Mouse (Mus musculus) stomach, embryonic 14.5 days (tissue): ENCODE measurements around the gene Fbxo11. TPM values are rescaled to one million over a fixed set of nuclear protein-coding genes. Genes with fewer than 3 reads are reported as not detected.
"Not testable (repeated sequence)": the region's sequence is repeated elsewhere in the genome, so short reads cannot be mapped to it uniquely, and the experiment has no call there.

ENCODE experiments used
- ATAC-seq: fragments of 200-750 bp; cut with Nextera tagmentation; 2 replicates; pipeline ENCODE4 v1.8.0; 2017; ENCODE audit warnings: low read depth, moderate TSS enrichment; ENCODE audit not compliant: insufficient number of reproducible peaks, insufficient read depth, low FRiP score
- H3K27ac ChIP-seq: fragments of 300-500 bp; sonication (generic); 2 replicates; pipeline ENCODE4 v1.5.1; 2014; ENCODE audit warnings: mild to moderate bottlenecking, low read length, moderate library complexity, mixed read lengths
- H3K27me3 ChIP-seq: fragments of 300-500 bp; sonication (generic); 2 replicates; pipeline ENCODE4 v1.6.1; 2014; ENCODE audit warnings: low read length, control low read depth, mixed read lengths; ENCODE audit not compliant: control insufficient read depth, insufficient read depth
- H3K36me3 ChIP-seq: fragments of 300-500 bp; sonication (generic); 2 replicates; pipeline ENCODE4 v1.6.1; 2014; ENCODE audit warnings: mild to moderate bottlenecking, control low read depth, low read length, moderate library complexity, mixed read lengths; ENCODE audit not compliant: control insufficient read depth, insufficient read depth
- H3K4me1 ChIP-seq: fragments of 300-500 bp; sonication (generic); 2 replicates; pipeline ENCODE4 v1.6.1; 2014; ENCODE audit warnings: low read length, control low read depth, mixed read lengths; ENCODE audit not compliant: control insufficient read depth, insufficient read depth
- H3K4me2 ChIP-seq: fragments of 300-500 bp; sonication (generic); replicated peaks from 2 replicates; pipeline ENCODE4 v1.6.1; 2014; ENCODE audit warnings: low read depth, low read length, control low read depth
- H3K4me3 ChIP-seq: fragments of 300-500 bp; sonication (generic); 2 replicates; pipeline ENCODE4 v1.5.1; 2014; ENCODE audit warnings: low read depth, low read length, control low read depth
- H3K9ac ChIP-seq: fragments of 300-500 bp; sonication (generic); replicated peaks from 2 replicates; pipeline ENCODE4 v1.6.1; 2014; ENCODE audit warnings: low read depth, mild to moderate bottlenecking, control low read depth, low read length, moderate library complexity, mixed read lengths
- H3K9me3 ChIP-seq: fragments of 300-500 bp; sonication (generic); 2 replicates; pipeline ENCODE4 v1.6.1; 2016; ENCODE audit warnings: low read depth, low read length, control low read depth; ENCODE audit not compliant: control insufficient read depth
- WGBS: fragments of 180-500 bp; shearing (Covaris S2); extraction: QIAGEN DNeasy Blood & Tissue Kit; methylation state at CpG from one replicate; pipeline ENCODE4 v1.1.7; 2014; 5-methylcytosine and 5-hydroxymethylcytosine counted together
- polyA plus RNA-seq: library from polyadenylated mRNA; unstranded; fragments of >200 nt; fragmentation: Nextera tagmentation; extraction: Ambion mirVana; gene quantifications from 2 replicates; pipeline ENCODE4 v1.2.1, GENCODE M21; 2014

Gene Fbxo11
- polyA plus RNA-seq, 1 experiment from 2014 or later, result 24.2 TPM

DNA sequence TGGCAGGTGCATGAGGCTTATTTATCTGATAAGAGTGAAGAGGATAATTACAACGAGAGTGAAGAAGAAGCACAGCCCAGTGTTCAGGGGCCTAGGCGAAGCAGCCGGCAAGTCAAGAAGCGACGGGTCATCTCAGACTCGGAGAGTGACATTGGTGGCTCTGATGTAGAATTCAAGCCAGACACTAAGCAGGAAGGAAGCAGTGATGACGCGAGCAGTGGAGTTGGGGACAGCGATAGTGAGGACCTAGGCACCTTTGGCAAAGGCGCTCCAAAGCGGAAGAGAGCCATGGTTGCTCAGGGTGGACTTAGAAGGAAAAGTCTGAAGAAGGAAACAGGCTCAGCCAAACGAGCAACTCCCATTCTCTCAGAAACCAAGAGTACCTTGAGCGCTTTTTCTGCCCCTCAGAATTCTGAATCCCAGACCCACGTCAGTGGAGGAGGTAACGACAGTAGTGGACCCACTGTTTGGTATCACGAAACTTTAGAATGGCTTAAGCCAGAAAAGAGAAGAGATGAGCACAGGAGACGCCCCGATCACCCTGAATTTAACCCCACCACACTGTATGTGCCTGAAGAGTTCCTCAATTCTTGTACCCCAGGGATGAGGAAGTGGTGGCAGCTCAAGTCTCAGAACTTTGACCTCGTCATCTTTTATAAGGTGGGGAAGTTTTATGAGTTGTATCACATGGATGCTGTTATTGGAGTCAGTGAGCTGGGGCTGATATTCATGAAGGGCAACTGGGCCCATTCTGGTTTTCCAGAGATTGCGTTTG is 80.5 kb downstream of the Fbxo11 start:
- no peak overlapping the region for H3K4me3 ChIP-seq
- peaks cover 66% of the 10 kb centered on the region for H3K36me3 ChIP-seq
- no peaks in the 10 kb centered on the region for H3K27me3 ChIP-seq
- H3K9ac ChIP-seq, result no peak overlapping the region
- no peak for ATAC-seq
- H3K4me2 ChIP-seq, result no peak overlapping the region
- H3K9me3 ChIP-seq, result no peaks in the 10 kb centered on the region
- no peaks in the 10 kb centered on the region for H3K4me1 ChIP-seq
- H3K27ac ChIP-seq, result no peak overlapping the region
- 90% methylated on average over 20 of the region's 20 CpGs for WGBS

DNA sequence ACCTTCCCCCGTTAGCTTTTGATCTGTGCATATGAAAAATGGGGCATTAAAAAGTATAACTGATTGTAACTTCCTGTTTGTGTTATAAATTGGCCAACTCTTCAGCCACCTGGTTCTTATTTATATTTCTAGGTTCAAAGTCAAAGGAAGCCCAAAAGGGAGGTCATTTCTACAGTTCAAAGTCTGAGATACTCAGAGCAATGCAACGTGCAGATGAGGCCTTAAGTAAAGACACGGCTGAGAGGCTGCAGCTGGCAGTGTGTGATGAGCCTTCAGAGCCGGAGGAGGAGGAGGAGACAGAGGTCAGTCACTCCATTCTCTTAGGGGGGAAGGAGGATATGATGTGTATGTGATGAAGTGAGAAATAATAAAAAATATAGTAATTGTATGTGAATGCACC is 81.8 kb downstream of the Fbxo11 start:
- Histone ChIP-seq H3K9ac (no peak overlapping the region), H3K9me3 (no peaks in the 10 kb centered on the region), H3K4me2 (no peak overlapping the region), H3K4me1 (no peaks in the 10 kb centered on the region), H3K4me3 (no peak overlapping the region), H3K27ac (no peak overlapping the region), H3K27me3 (no peaks in the 10 kb centered on the region), H3K36me3 (peaks cover 53% of the 10 kb centered on the region)
- WGBS, result 51% methylated on average over 4 of the region's 4 CpGs
- no peak for ATAC-seq

DNA sequence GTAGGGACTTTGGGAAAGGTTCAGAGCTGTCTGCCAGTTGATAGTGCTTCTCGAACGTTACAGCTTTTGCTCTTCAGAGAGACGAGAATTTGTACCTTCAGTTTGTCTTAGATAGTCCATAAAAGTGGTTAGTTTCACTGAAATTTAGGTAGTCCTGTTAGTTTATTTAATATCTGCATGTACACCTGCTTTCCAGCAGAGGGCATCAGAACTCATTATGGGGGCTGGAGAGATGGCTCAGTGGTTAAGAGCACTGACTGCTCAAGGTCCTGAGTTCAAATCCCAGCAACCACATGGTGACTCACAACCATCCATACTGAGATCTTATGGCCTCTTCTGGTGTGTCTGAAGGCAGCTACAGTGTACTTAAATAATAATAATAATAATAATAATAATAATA is 83.0 kb downstream of the Fbxo11 start:
- Histone ChIP-seq H3K27ac (no peak overlapping the region), H3K36me3 (peaks cover 46% of the 10 kb centered on the region), H3K4me1 (no peaks in the 10 kb centered on the region), H3K27me3 (no peaks in the 10 kb centered on the region), H3K4me2 (no peak overlapping the region), H3K9me3 (no peaks in the 10 kb centered on the region), H3K9ac (no peak overlapping the region), H3K4me3 (no peak overlapping the region)
- WGBS, result 88% methylated on average over 3 of the region's 3 CpGs
- no peak for ATAC-seq

DNA sequence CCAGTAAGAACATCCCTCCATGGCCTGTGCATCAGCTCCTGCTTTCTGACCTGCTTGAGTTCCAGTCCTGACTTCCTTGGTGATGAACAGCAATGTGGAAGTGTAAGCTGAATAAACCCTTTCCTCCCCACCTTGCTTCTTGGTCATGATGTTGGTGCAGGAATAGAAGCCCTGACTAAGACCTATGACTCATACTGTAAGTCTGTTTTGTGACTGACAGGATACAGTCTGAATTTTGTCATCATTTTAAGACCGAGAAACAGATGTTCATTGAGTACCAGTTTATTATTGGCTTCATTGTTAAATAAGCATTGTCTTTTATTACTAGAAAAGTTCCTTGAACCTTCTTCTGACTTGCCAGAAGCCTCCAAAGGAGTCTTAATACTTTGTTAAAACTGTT is 85.4 kb downstream of the Fbxo11 start:
- not testable (repeated sequence) for H3K27me3 ChIP-seq, ATAC-seq, H3K9me3 ChIP-seq, H3K4me1 ChIP-seq, H3K9ac ChIP-seq, H3K27ac ChIP-seq, H3K4me2 ChIP-seq, H3K4me3 ChIP-seq
- 82% methylated on average over 1 of the region's 1 CpGs for WGBS
- H3K36me3 ChIP-seq, result peaks cover 31% of the 10 kb centered on the region

- peaks cover 12% of the 10 kb centered on the region; the same call in 1 of the 2 replicates for H3K36me3 ChIP-seq
- H3K4me1 ChIP-seq, H3K9ac ChIP-seq, ATAC-seq, H3K27me3 ChIP-seq, H3K4me3 ChIP-seq, H3K27ac ChIP-seq, H3K9me3 ChIP-seq, H3K4me2 ChIP-seq: not testable (repeated sequence)
- WGBS, result 89% methylated on average over 4 of the region's 4 CpGs
These were observed 88.2 kb downstream of the Fbxo11 start for GRCm38 (mm10) chr17:87976927-87977326.

DNA sequence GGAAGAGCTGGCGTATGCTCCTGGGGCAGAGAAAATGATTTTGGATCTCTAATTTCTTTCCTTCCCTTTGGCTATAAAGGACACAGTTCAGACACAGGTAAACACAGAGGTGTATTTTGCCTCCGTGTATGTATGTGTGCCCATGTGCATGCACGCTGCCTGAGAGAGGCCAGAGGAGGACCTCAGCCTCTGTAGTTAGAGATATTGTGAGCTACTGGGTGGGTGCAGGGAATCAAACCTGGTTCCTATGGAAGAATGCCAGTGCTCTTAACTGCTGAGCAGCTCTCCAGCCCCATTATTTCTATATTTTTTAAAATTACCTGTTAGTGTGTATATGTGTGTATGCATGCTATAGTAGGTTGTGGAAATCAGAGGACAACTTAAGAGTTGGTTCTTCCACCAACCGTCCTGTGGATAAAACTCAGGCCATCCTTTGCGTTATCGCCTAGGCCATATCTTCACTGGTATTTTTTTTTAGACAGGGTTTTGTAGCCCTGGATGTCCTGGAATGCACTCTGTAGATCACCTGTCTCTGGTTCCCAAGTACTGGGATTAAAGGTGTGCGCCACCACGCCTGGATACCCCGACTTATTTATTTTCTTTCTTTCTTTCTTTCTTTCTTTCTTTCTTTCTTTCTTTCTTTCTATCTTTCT is 88.8 kb downstream of the Fbxo11 start:
- Histone ChIP-seq H3K9me3 (no peaks in the 10 kb centered on the region), H3K27me3 (no peaks in the 10 kb centered on the region), H3K27ac (no peak overlapping the region), H3K36me3 (peaks cover 9% of the 10 kb centered on the region; the same call in 1 of the 2 replicates), H3K4me1 (peaks cover 3% of the 10 kb centered on the region; the same call in 1 of the 2 replicates), H3K9ac (peak overlapping the region; percentile 84), H3K4me2 (peak overlapping the region; percentile 68), H3K4me3 (peak overlapping the region; percentile 96)
- no peak for ATAC-seq
- WGBS, result 64% methylated on average over 9 of the region's 9 CpGs

GRCm38 (mm10) chr17:87975229-87975853 is 89.8 kb downstream of the Fbxo11 start:
- Histone ChIP-seq H3K9ac (peak overlapping the region; percentile 84), H3K27ac (peak overlapping the region; percentile 91), H3K9me3 (no peaks in the 10 kb centered on the region), H3K4me3 (peak overlapping the region; percentile 96), H3K4me1 (peaks cover 3% of the 10 kb centered on the region; the same call in 1 of the 2 replicates), H3K27me3 (no peaks in the 10 kb centered on the region), H3K4me2 (peak overlapping the region; percentile 68), H3K36me3 (peaks cover 4% of the 10 kb centered on the region; the same call in 1 of the 2 replicates)
- ATAC-seq, result peak; percentile 64
- under 1% methylated on average over 65 of the region's 68 CpGs for WGBS

DNA sequence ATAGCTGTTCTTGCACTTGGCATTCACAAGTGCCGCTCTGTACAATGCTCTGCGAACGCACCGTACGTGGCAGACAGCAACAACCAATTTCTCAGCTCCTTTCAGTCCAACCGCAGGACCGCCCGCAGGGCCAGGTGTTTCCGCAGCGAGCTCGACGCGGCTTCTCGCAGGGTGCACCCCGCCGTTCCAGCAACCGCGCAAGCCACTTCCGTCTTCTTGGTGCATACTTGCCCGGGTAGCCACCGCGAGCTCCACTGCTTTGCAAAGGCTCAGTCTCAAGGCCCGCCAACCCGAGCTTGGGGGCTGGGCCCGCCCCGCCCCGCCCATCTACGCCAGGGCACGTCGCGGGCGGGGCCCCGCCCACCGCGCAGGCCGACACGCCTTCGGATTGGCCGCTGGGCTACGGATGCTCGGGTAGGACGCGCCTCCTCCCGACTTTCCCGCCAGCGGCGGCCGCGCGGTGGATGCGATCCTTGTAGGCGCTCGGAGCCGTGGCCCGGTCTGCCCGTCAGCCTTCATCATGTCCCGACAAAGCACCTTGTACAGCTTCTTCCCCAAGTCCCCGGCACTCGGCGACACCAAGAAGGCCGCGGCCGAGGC is 90.4 kb downstream of the Fbxo11 start, which contains the start of gene Msh6:
Gene Msh6, plus strand, starts transcription at position 434 of the 600 bp plus-strand sequence.
- under 1% methylated on average over 51 of the region's 63 CpGs for WGBS
- peak within 1 kb of the TSS; percentile 96 for H3K4me3 ChIP-seq
- H3K9ac ChIP-seq, result peak within 1 kb of the TSS; percentile 84
- peaks cover 3% of the 10 kb centered on the region; the same call in 1 of the 2 replicates for H3K4me1 ChIP-seq
- H3K36me3 ChIP-seq, result peaks cover 4% of the 10 kb centered on the region; the same call in 1 of the 2 replicates
- H3K27me3 ChIP-seq, result no peaks in the 10 kb centered on the region
- H3K27ac ChIP-seq, result peak within 1 kb of the TSS; percentile 91
- peak; percentile 98 for ATAC-seq
- no peaks in the 10 kb centered on the region for H3K9me3 ChIP-seq
- peak within 1 kb of the TSS; percentile 68 for H3K4me2 ChIP-seq
